Mouse (Mus musculus) gastrocnemius, postnatal 14 days (tissue): ENCODE measurements at regions not wholly inside any gene's neighbourhood (a gene's known extent, or its start where the extent isn't known, plus 50 kb on each side); places are given as distances from the start of the nearest gene placed in this dataset.
A peak's percentile ranks its signal among the peaks of the same experiment; 100 is the strongest.

Experiments
- DNase-seq: peaks from one replicate; pipeline ENCODE4 v3.0.0; 2021; ENCODE audit warnings: mixed read lengths
- intact Hi-C: fragments of 180-260 bp; cut with DNase I; formaldehyde crosslinking; loops from one replicate; pipeline ENCODE4 v1.15.1; 2025; ENCODE audit warnings: low total_unique reads

GRCm38 (mm10) chr13:59242671-59243070 lies 342.4 kb downstream of the Agtpbp1 start:
- no peak for DNase-seq
- intact Hi-C loops, result no loop called here

GRCm38 (mm10) chr13:59238696-59239095 lies 346.3 kb downstream of the Agtpbp1 start:
- intact Hi-C loops, result no loop called here
- DNase-seq, result peak; percentile 65

- intact Hi-C loops, result no loop called here
Observed at GRCm38 (mm10) chr13:59235836-59236235, 349.2 kb downstream of the Agtpbp1 start.

GRCm38 (mm10) chr13:59229111-59229541 lies 355.9 kb downstream of the Agtpbp1 start:
- no peak for DNase-seq
- intact Hi-C loops, result no loop called here

More at GRCm38 (mm10) chr13:59235836-59236235, 349.2 kb downstream of the Agtpbp1 start:
- no peak for DNase-seq

GRCm38 (mm10) chr13:59228059-59228830 lies 356.8 kb downstream of the Agtpbp1 start:
- peak; percentile 41 for DNase-seq
- intact Hi-C loops, result no loop called here

GRCm38 (mm10) chr13:59227523-59228058 lies 357.4 kb downstream of the Agtpbp1 start:
- intact Hi-C loops, result no loop called here
- DNase-seq, result no peak

- intact Hi-C loops, result no loop called here
- no peak for DNase-seq
Observed at GRCm38 (mm10) chr13:59220587-59220986, 364.4 kb downstream of the Agtpbp1 start.

- intact Hi-C loops, result no loop called here
- DNase-seq, result peak; percentile 38
Observed at GRCm38 (mm10) chr13:59220156-59220555, 364.9 kb downstream of the Agtpbp1 start.

- DNase-seq, result no peak
- intact Hi-C loops, result no loop called here
Observed at GRCm38 (mm10) chr13:59216686-59217298, 368.2 kb downstream of the Agtpbp1 start.

GRCm38 (mm10) chr13:59212296-59212701 lies 372.7 kb downstream of the Agtpbp1 start:
- intact Hi-C loops, result no loop called here
- DNase-seq, result no peak

- intact Hi-C loops, result no loop called here
- DNase-seq, result no peak
Observed at GRCm38 (mm10) chr13:59210828-59211227, 374.2 kb downstream of the Agtpbp1 start.

GRCm38 (mm10) chr13:59206186-59206585 lies 378.8 kb downstream of the Agtpbp1 start:
- intact Hi-C loops, result no loop called here
- no peak for DNase-seq

GRCm38 (mm10) chr13:59204506-59204905 lies 380.5 kb downstream of the Agtpbp1 start:
- intact Hi-C loops, result no loop called here
- no peak for DNase-seq

GRCm38 (mm10) chr13:59196311-59196710 lies 388.7 kb downstream of the Agtpbp1 start:
- peak; percentile 34 for DNase-seq
- intact Hi-C loops, result no loop called here

GRCm38 (mm10) chr13:59188431-59188830 lies 382.1 kb downstream of the Ntrk2 start:
- intact Hi-C loops, result no loop called here

More at GRCm38 (mm10) chr13:59188431-59188830, 382.1 kb downstream of the Ntrk2 start:
- no peak for DNase-seq
